10 mouse cellular contexts compared by ENCODE assay signal in genomic region chr14:25508111-25508756, GRCm38 (mm10). TPM values are rescaled to one million over a fixed set of nuclear protein-coding genes. Genes with fewer than 3 reads are reported as not detected.
DNase-seq lines count a peak whose midpoint lies in the region; ATAC-seq and TF ChIP-seq lines count a peak whose summit lies in the region.
"Had no signal": no experiment of that assay in that cellular context is flagged by ENCODE, and none has a peak within 500 bp of the region (broad histone marks: within the 10 kb centered on the region; RNA-seq: fewer than 3 reads in every experiment).

No protein-coding gene starts in this region.

- H3K9me3 ChIP-seq in heart, embryonic 12.5 days (replicated peaks) = no peaks in the 10 kb centered on the region
- no peaks in the 10 kb centered on the region for H3K9me3 ChIP-seq in midbrain, embryonic 10.5 days (replicated peaks)
- H3K9me3 ChIP-seq in midbrain, embryonic 13.5 days = no peaks in the 10 kb centered on the region
- H3K9me3 ChIP-seq in intestine, embryonic 14.5 days (ENCODE audit: control insufficient read depth, low read length) = no peaks in the 10 kb centered on the region
- H3K9me3 ChIP-seq: embryonic facial prominence, embryonic 10.5 days had no signal

- WGBS in heart, embryonic 12.5 days = 60% methylated on average over 13 of the region's 13 CpGs
- 84% methylated on average over 13 of the region's 13 CpGs for WGBS in midbrain, embryonic 10.5 days
- 82% methylated on average over 13 of the region's 13 CpGs for WGBS in midbrain, embryonic 13.5 days
- 78% methylated on average over 13 of the region's 13 CpGs for WGBS in intestine, embryonic 14.5 days

- peak overlapping the region; percentile 6; the same call in 1 of the 2 replicates for H3K4me2 ChIP-seq in heart, embryonic 12.5 days
- no peak overlapping the region for H3K4me2 ChIP-seq in midbrain, embryonic 13.5 days (replicated peaks)
- no peak overlapping the region for H3K4me2 ChIP-seq in intestine, embryonic 14.5 days (ENCODE audit: low read length)

- H3K27ac ChIP-seq in heart, embryonic 12.5 days (ENCODE audit: poor library complexity, severe bottlenecking) = peak overlapping the region; percentile 87
- H3K27ac ChIP-seq in midbrain, embryonic 10.5 days (replicated peaks) = 0 out of 2 replicates have a peak overlapping the region, but pooled peaks have one; percentile 17
- no peak overlapping the region for H3K27ac ChIP-seq in midbrain, embryonic 13.5 days
- H3K27ac ChIP-seq in intestine, embryonic 14.5 days (ENCODE audit: low read depth) = peak overlapping the region; percentile 38; the same call in 1 of the 2 replicates
- no peak overlapping the region for H3K27ac ChIP-seq in left cerebral cortex, adult 2 months
- H3K27ac ChIP-seq: embryonic facial prominence, embryonic 10.5 days had no signal

- intact Hi-C loops in heart, postnatal 36 days (cut with DNase I) = no loop called here
- intact Hi-C loops in left cerebral cortex, adult 2 months (cut with DNase I) = no loop called here

- DNase-seq in heart, postnatal 36 days = no peak
- DNase-seq in midbrain, embryonic 10.5 days (ENCODE audit: low spot score) = no peak
- no peak for DNase-seq in intestine, embryonic 14.5 days (ENCODE audit: low spot score)
- DNase-seq in left cerebral cortex, adult 2 months (ENCODE audit: extremely low spot score in 1 of 2, low spot score in 2 of 2) = no peak
- DNase-seq in layer of hippocampus, adult 9-10 months (ENCODE audit: low spot score) = no peak
- DNase-seq: cerebellum, adult 9-11 months; lung, adult 18-20 months had no signal

- H3K4me1 ChIP-seq in heart, embryonic 12.5 days (replicated peaks) = peaks cover 95% of the 10 kb centered on the region
- H3K4me1 ChIP-seq in midbrain, embryonic 10.5 days = peaks cover 62% of the 10 kb centered on the region
- peaks cover 50% of the 10 kb centered on the region for H3K4me1 ChIP-seq in midbrain, embryonic 13.5 days (replicated peaks)
- H3K4me1 ChIP-seq in intestine, embryonic 14.5 days (replicated peaks; ENCODE audit: control insufficient read depth, insufficient read depth, low read length) = peaks cover 52% of the 10 kb centered on the region

- peaks cover 39% of the 10 kb centered on the region for H3K36me3 ChIP-seq in heart, embryonic 12.5 days
- peaks cover 89% of the 10 kb centered on the region for H3K36me3 ChIP-seq in midbrain, embryonic 10.5 days
- peaks cover 62% of the 10 kb centered on the region for H3K36me3 ChIP-seq in midbrain, embryonic 13.5 days
- peaks cover 60% of the 10 kb centered on the region for H3K36me3 ChIP-seq in intestine, embryonic 14.5 days (ENCODE audit: control insufficient read depth, insufficient read depth, low read length)

- H3K27me3 ChIP-seq in heart, embryonic 12.5 days (replicated peaks) = no peaks in the 10 kb centered on the region
- H3K27me3 ChIP-seq in midbrain, embryonic 10.5 days (ENCODE audit: low read depth, poor library complexity, severe bottlenecking) = no peaks in the 10 kb centered on the region
- H3K27me3 ChIP-seq in midbrain, embryonic 13.5 days = no peaks in the 10 kb centered on the region
- no peaks in the 10 kb centered on the region for H3K27me3 ChIP-seq in intestine, embryonic 14.5 days (replicated peaks; ENCODE audit: control insufficient read depth, insufficient read depth, low read length)

- H3K4me3 ChIP-seq in heart, embryonic 12.5 days = no peak overlapping the region
- no peak overlapping the region for H3K4me3 ChIP-seq in midbrain, embryonic 10.5 days
- no peak overlapping the region for H3K4me3 ChIP-seq in midbrain, embryonic 13.5 days (replicated peaks)
- no peak overlapping the region for H3K4me3 ChIP-seq in intestine, embryonic 14.5 days (ENCODE audit: low read depth, low read length)
- H3K4me3 ChIP-seq in left cerebral cortex, adult 2 months = no peak overlapping the region
- H3K4me3 ChIP-seq: embryonic facial prominence, embryonic 10.5 days had no signal

- TF ChIP-seq CTCF in left cerebral cortex, adult 2 months (IDR thresholded peaks at IDR 0.05) = no peak

- no peak for ATAC-seq in heart, embryonic 12.5 days (ENCODE audit: insufficient number of reproducible peaks, low FRiP score)
- ATAC-seq in midbrain, embryonic 13.5 days = no peak
- ATAC-seq in intestine, embryonic 14.5 days (replicated peaks; ENCODE audit: low FRiP score, low TSS enrichment, low read depth) = no peak

- H3K9ac ChIP-seq in heart, embryonic 12.5 days = peak overlapping the region; percentile 50
- H3K9ac ChIP-seq in midbrain, embryonic 13.5 days (replicated peaks) = no peak overlapping the region
- H3K9ac ChIP-seq in intestine, embryonic 14.5 days (ENCODE audit: low read length) = no peak overlapping the region

RNA-seq across cellular contexts. Expression of gene Zmiz1, which starts 49.2 kb away (rescaled TPM):
- polyA plus RNA-seq in heart, embryonic 12.5 days (2016; fragmentation: Nextera tagmentation; extraction: Ambion mirVana) = 34.2 and 41.4 TPM in 2 replicates
- total RNA-seq in heart, postnatal 36 days (2021) = 10 to 100 TPM; 38.8 to 41.7 TPM
- polyA plus RNA-seq in midbrain, embryonic 10.5 days (2016; fragmentation: Nextera tagmentation; extraction: Ambion mirVana) = 42.2 and 55.8 TPM in 2 replicates
- polyA plus RNA-seq in midbrain, embryonic 13.5 days (2015; fragmentation: Nextera tagmentation; extraction: Ambion mirVana) = 68.8 and 80.3 TPM in 2 replicates
- polyA plus RNA-seq in intestine, embryonic 14.5 days (2014; fragmentation: Nextera tagmentation; extraction: Ambion mirVana) = 37.4 and 39.0 TPM in 2 replicates
- total RNA-seq in left cerebral cortex, adult 2 months (2021) = 100 to 1,000 TPM; 106 to 107 TPM

Comparison
In these comparisons a context has a peak if more than half of its experiments do, and no peak if none do; other contexts are left out.
1. H3K27ac ChIP-seq: peak in heart, embryonic 12.5 days (single experiment), midbrain, embryonic 10.5 days (single experiment) and intestine, embryonic 14.5 days (single experiment); none in midbrain, embryonic 13.5 days (single experiment) and left cerebral cortex, adult 2 months (single experiment).